Mouse (Mus musculus): ENCODE measurements around the gene Dpyd.

The Dpyd gene

DNA sequence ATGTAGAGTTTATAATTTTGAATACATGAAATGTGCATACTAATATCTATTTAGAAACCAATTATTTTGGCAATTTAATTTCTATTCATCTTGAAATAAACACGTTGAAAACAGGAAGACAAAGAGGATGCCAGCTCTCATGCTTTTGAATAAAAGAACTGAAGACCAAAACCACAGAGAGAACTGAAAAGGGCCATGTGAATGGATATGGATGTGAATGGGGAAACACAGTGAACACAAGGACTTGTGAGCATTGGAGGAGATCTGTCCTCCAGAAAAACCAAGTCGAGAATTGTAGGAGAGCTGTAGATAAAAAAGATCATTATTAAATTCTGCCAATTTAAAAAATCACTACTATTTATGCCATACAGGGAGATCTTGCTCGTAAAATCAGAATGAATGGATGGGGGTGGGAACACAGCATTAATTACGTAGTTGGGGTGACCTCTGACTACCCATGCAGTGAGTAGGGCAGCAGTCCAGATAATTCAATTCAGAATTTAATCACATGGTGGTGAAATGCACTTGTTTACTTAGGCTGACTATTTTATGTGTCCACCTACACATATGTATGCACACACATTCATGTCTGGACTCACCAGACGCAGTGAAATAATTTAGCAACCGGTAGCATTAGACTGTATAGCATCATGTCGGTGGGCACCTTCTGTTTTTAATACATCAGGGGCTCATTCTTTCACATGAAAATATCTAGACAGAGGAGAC, 114.3 kb downstream of the Dpyd start:
- DNase-seq = no peak

DNA sequence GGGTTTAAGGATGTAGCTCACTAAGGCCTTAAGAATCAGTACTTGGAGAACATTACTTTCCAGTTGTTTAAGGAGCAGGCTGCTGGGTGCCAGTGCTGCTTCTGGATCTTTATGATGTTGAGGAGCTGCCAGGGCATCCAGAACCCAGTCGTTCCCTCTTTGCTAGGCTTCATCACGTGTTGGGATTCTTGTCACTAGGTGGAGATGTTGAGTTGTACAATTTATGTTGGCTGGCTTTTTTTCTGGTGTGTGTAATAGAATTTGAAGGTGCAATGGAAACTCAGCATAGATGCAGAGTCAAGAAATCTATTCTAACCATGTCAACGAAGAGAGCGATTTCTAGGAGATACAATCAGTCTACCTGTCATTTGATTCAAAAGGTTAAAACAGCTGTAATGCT, 118.9 kb downstream of the Dpyd start:
- no peak for DNase-seq

DNA sequence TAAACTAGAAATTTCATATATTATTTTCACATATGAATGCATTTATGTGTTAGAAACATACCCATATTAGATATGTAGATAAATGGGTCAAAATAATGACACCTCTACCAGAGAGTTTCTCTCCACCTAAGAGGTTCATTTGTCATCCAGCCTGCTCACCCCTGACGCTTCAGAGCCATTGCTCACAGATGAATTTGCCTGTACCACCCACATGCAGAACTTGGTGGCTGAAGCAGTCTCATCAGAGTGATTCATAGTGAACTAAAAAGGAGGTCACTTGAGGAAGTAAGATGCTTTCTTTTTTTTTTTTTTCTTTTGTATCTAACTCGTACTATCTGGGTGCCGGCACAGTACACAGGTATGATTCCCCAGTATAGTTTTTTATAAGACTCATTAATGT, 188.3 kb downstream of the Dpyd start:
- DNase-seq = no peak

DNA sequence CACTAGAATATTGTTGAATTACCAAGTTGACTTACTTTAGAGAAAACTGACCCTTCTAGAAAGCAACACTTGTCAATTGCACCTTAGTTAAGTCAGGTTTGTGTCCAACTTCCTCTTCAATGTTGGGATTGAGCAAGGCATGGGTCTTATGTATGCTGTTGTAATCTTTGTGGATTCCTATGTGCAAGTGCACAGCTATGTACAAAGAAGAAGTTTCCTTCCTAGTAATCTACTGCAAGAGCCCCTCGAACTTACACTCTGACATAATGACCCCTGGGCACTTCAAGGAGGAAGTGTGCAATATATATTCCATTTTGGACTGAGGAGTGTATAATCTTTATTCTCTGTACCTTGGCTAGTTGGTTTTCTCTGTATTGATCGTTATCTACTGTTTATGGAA, 191.7 kb downstream of the Dpyd start:
- no peak for DNase-seq

DNA sequence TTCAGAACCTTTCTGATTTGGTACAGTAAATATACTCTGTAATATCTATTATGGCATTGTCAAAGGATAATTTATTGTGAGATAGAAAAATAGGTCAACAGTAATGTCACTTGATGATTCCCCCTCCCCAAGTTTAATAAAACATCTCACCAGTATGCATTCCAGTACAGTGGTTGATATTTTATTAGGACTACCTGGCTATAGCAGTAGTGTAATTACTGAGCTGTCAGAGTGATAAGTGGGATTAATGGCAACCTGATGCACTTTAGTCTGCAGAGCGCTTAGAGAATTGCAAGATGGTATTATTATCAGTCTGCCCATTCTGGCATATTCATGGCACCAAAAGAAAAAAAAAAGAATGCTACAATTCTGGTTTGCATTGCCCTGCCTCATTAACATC, 194.2 kb downstream of the Dpyd start:
- DNase-seq = no peak

DNA sequence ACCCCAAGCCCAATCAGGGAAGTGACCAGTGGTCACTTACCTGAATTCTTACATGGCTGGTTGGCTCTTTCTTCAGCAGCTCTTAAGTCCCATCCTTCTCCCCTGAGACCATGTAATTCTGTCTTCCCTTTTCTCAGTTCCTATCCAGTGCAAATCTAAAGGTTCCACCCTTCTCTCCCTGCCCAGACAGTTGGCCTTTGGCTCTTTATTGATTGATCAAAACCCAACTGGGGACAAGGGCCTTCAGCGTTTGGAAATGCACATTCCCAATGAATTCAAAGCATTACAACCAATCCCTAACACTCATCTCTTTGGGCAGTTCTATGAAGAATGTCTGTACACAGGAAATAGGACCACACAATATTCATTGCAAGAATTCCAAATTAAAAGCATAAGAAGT, 251.0 kb downstream of the Dpyd start:
- no peak for DNase-seq

DNA sequence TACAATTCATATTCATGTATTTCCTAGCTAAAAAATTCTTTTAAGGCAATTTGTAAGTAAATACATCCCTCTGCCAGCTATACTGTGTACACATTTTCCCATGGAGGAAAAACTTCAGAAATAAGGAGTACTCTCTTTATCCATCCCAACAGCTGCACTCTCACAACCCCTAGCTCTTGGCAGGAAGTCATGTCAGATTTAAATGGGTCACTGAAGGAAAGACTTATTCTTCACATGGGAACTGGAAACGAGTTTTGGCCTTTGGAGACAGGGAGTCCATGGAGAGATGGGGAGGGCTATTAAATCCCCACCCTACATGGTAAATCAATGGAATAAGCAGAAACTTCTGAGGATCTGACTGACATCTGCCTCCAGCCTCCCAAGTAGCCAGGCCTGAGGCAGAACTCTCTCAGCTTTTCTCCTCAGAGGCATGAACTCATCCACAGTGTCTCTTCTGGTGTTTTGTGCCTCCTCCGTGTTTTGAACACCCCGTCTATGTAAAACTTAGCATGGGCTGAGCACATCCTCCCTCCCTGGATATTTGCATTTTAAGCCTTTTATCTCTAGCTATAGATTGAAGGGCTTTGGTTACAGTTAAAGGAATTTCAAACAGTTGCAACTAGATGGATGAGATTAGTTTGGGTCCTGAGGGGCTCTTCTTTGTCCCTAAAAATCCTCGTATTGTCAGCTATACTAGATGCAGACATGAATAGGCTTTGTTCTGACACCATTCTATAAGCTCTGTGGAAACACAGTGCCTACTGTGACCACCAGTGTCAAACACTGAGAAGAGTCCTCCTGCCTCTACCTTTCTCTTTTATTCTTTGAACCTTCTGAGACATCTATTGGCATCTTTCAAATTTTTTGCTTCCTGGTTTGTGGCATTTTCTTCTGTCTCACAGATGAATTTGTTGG, 288.9 kb downstream of the Dpyd start:
- DNase-seq = no peak

DNA sequence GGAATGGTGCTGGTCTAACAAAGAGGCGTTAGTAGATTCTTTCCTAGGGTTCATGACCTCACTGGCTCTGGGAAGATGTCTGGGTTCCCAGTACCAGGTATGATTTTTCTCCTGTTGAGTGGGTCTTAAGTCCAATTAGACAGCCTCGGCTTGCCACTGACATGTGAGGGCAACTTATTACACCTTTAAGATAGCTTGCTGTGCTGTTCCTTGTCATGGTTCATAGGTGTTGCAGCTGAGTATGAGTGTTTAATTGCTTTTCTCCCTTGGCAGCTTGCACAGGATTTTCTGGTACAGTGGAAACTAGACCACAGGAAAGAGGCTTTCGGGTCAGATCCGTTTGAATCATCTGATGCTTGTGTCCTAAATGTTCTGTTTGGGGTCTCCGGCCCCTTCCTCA, 290.8 kb downstream of the Dpyd start:
- no peak for DNase-seq

DNA sequence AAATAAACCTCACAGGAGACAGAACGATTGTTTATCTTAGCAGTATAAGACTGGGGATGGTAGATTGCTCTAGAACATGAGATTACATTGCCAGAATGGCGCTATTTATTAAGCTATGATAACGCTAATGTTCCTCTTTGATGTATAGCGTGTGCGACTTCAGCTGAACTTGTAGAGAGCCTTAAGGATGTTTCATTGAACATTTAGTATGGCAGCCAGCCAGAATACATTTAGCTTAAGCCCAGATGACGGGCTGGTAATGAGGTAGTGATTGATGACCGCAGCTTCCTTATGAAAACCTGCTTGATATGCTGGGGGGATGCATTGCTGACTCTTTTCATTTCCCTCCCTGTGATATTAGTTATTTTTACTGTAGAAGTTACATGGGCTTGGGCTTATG, 293.5 kb downstream of the Dpyd start:
- no peak for DNase-seq

DNA sequence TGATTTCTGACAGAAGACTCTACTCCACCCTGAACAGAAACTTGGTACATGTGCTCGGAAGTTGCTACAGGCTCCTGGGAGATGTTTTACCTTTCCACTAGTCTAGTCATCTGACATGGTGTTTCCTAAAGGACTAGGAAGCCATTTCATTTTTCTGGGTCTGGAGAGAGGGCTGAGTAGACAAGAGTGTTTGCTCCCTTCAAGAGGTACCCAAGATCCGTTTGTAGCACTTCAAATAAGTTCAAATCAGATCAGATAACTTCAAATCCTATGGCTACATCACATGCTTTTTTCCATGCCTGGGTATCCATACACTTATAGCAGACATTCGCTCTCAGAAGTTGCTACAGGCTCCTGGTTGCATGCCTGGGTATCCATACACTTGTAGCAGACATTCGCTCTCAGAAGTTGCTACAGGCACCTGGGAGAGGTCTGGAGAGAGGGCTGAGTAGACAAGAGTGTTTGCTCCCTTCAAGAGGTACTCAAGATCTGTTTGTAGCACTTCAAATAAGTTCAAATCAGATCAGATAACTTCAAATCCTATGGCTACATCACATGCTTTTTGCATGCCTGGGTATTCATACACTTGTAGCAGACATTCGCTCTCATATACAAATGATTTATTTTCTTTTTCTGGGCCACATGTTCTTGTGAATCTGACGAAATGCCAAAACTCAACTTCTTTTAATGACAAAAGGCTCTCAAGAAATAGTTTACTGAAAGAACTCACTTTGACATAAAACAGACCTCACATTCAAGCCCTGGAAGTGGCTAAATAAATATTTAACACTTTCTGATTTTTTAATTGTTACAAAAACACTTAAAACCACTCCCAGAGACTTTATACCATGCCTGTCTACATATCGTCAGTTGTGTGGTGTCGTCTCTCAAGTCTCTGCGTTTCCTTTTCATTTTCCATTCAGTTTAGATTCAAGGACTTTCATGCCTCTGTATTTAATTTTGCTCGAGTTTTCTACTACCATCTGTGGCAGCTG, 307.5 kb downstream of the Dpyd start:
- no peak for DNase-seq

DNA sequence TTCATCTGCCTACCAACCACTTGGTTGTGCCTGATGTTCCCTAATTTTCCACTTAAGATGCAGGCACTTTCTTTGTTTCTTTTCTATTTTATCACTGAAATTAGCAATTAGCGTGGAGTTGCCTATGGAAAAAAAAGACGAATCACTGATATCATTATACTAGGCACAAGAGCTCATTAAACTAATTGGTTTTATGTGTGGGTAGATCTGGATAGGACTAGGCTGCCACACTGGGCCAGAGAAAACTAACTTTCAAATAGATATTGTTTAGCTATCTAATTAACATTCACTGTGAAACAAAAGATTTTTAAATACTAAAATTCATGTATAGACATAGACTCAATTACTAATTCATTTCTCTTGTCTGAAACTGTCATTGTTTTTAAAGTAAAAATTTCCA, 313.9 kb downstream of the Dpyd start:
- DNase-seq = no peak

DNA sequence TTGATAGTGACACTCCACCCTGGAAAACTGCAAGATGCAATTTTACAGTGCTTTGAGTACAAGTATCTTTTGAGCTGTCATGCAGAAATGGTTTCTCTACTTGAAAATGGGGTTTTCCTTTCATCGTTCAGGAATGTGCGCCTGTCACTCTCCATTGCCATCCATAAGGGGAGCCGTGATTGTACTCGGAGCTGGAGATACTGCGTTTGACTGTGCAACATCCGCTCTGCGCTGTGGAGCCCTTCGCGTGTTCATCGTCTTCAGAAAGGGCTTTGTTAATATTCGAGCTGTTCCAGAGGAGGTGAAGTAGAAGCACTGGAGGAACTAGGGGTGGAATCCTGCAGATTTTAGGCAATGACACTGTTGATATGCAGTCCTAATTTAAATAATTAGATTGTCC, 337.1 kb downstream of the Dpyd start:
- no peak for DNase-seq

DNA sequence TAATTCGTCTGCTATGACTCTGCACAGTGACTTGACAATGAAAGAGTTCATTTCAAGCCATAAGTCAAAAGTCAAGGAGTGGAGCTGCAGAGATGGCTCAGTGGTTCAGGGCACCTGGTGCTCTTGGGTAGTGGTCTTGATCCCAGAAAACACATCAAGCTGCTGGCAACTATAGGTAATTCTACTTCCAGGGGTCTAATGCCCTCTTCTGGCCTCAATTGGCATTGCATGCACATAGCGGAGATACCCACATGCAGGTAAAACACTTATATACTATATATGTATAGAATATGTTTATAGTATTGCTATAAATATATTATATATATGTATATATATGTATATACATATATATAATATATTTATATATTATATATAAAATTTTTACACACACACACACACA, 429.4 kb downstream of the Dpyd start:
- DNase-seq = no peak

DNA sequence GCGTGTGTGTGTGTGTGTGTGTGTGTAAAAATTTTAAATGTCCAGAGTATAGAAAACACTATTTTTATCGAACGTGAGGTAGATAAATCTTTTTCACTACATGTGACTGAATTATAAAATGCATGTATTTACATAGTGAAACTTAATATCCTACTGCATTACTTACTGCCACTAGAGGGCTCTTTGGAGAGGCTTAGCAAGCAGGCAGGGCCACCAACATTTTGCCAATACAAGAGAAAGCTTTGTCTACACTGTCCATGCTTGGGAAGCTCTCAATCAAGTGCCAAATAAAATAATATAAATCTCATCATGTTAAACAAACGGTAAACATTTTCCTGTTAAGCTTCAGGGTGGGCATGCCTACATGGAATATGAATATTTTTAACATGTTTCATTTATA, 429.9 kb downstream of the Dpyd start:
- DNase-seq = no peak

DNA sequence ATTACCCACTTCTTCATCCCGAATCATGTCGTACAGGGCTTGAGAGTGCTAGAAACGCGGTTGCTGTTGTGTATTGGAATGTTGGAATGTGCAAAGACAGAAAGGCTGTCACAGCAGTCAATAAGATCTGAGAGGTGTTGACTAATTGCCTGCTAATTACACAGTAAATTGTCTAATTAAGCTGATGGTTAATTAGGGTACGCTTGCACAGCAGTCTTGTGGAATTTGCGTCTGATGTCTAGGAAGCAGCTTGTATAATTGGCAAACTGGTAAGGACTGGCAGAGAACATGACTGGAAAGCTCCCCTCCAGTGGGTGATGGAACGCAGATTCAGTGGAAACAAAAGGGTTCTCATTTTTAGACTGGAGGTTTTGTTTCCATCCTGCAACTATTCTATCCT, 459.3 kb downstream of the Dpyd start:
- DNase-seq = no peak

DNA sequence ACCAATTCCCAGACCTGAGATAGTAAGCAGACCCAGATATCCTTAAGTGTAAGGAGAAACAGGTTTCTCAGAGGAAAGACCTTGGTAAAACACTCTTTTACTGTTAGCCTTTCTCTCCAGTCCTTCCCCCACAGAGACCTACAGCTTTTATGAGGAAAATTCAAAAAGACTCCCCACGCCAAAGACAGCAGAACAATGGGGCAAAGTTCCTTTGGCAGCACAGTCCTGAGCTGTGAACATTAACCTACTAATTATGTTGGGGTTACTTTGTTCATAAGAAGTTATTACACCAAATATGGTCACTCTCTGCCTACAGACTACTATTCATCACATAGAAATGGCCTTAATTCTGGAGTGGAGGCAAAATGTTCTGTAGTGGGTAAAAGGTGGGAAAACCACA, 480.7 kb downstream of the Dpyd start:
- DNase-seq = no peak

DNA sequence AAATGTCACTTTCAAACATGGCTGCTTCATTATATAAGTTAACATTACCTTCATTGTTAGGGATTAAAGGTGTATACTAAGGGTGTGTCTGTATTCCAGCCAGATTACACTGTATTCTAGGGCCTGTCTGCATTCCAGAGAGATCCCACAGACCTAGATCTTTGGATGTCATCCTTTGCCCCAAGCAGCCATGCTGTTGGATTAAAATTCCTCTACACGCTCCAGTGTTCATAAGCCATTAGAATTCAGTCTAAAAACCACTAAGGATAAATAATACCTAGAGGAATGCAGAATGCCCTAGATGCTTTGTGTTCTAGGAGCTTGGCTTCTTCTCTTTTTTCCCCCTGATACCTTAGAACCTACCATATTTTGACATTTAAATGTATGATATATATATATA, 494.2 kb downstream of the Dpyd start:
- DNase-seq = no peak

DNA sequence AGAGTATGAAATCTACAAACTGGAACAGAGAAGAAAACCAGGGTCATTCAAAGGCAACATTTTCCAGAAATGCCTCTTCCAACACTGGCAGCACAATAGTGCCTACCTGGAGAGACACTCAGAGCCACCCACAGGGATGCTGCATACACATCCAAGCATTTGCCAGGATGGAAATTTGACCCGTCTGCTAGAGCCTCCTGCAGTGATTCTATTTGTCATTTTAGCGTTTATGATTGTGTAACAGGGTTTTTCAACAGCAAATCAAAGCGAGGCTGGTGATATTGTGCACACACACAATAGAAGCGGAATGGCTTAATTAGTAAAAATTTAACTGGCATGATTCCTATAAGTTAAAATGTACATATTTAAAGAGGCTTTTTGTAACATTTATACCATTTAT, 501.3 kb downstream of the Dpyd start:
- DNase-seq = no peak

DNA sequence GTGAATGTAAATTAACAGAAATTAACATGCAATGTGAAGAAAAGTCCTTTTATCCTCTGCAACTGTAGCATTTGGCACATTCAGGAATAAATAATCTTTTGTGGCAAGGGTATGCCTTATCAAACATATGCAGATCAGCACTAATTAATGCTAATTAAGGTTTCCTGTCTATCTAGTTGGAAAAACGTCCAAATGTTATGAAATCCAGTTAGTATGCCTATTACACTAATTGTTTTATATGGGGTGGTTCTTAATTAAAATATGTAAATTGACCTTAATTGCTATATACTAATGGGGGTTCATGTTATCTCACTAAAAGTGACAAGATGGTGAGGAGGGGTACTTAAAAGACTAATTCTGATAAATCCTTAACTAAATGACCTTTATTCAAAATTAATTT, 501.7 kb downstream of the Dpyd start:
- DNase-seq = no peak

DNA sequence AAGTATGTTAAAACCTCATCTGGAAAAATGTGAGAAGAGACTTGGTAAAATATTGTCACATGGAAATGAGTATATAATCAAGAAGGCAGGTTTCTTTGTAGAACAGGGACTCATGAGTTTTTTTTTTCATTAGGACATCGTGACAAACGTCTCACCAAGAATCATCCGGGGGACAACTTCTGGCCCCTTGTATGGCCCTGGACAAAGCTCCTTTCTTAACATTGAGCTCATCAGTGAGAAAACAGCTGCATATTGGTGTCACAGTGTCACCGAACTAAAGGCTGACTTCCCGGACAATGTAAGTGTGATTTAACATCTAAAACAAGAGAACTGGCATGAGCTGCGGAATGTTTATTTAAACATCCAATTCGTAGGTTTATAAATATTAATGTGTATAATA, 502.8 kb downstream of the Dpyd start:
- no peak for DNase-seq

DNA sequence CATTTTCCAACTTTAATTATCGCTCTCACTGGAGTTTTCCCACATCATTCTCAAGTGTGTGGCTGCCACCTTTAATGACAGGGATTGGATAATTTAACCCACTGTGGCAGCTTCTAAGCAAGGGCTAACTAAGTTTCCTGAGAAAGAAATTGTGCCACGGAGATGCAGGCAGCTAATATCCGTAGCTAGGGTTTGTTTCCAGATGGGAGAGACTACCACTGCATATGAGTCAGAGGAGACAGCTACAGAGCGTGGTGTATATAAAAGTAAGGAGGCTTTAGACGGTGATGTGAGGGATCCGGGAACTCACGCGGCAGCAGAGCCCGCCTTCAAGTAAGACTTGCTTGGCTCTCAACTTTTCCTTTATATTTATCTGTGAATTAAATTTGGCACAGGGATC, 505.3 kb downstream of the Dpyd start:
- DNase-seq = no peak

DNA sequence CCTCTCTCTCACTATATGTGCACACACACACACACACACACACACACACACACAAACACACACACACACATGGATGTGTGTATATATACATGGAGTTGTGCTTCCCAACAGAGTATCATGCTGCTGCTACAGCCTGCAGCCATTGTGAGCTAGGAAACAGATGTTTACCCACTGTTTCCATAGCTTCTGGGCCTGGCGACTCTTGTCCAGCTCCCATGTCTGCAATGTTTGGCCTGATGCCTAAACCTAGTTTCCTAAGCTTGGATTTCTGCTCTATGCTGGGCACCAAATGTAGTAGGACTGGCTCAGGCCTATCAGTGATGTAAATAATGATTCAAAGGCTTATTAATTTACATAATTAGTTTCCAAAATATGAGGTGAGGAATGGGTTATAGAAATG, 524.7 kb downstream of the Dpyd start:
- no peak for DNase-seq

DNA sequence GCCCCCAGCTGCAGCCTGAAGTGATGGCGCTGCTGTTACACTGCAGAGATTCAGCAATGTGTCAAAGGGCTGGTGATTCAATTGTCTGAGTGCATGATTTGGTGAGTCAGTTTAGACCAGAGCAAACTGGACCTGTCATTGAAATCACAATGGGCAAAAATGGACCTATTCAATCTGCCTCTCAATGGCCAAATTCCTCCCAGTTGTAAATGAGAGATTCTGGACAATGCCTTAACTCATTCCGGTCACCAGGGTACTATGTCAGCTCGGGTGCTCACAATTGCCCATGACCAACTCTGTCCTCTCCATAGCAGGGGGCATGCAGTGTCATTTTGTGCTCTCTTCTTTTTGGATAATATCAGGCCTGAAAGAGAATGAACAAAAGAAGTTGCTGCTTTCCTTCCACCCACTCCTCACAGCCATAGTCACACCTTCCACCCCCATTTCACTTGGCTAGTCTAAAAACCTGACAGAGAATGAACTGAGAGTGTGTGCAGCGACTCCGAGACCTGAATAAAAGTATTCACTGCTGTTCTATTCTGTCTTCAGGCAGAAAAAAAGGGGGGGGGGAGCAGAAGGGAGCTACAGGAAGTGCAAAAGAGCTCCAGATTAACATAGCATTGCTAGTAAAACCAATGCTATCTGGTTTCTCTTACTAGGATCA, 533.4 kb downstream of the Dpyd start:
- DNase-seq = no peak
